Mouse (Mus musculus) T-helper 1 cell (primary cell): ENCODE measurements at regions not wholly inside any gene's neighbourhood (a gene's known extent, or its start where the extent isn't known, plus 50 kb on each side); places are given as distances from the start of the nearest gene placed in this dataset.

Experiments
- in situ Hi-C: fragments of 300-600 bp; cut with MboI, MseI; formaldehyde crosslinking; loops from one replicate; pipeline ENCODE4 v1.15.1; 2025; ENCODE audit warnings: high pct_unique_total_duplicates

GRCm38 (mm10) chr8:10713515-10714042, 294.7 kb downstream of the Irs2 start:
- in situ Hi-C loops = no loop called here

- in situ Hi-C loops = no loop called here
These were observed 296.1 kb downstream of the Irs2 start for GRCm38 (mm10) chr8:10712118-10712689.

GRCm38 (mm10) chr8:10711474-10711873, 296.8 kb downstream of the Irs2 start:
- in situ Hi-C loops = no loop called here

GRCm38 (mm10) chr8:10708509-10708908, 299.7 kb downstream of the Irs2 start:
- in situ Hi-C loops = no loop called here

- in situ Hi-C loops = no loop called here
These were observed 301.1 kb downstream of the Irs2 start for GRCm38 (mm10) chr8:10707122-10707521.

GRCm38 (mm10) chr8:10705909-10706308, 302.3 kb downstream of the Irs2 start:
- in situ Hi-C loops = no loop called here

GRCm38 (mm10) chr8:10702755-10703154, 305.5 kb downstream of the Irs2 start:
- in situ Hi-C loops = no loop called here

GRCm38 (mm10) chr8:10702248-10702647, 306.0 kb downstream of the Irs2 start:
- in situ Hi-C loops = no loop called here

GRCm38 (mm10) chr8:10701648-10702061, 306.6 kb downstream of the Irs2 start:
- in situ Hi-C loops = no loop called here

- in situ Hi-C loops = no loop called here
These were observed 307.0 kb downstream of the Irs2 start for GRCm38 (mm10) chr8:10701226-10701625.

GRCm38 (mm10) chr8:10699669-10700068, 308.6 kb downstream of the Irs2 start:
- in situ Hi-C loops = no loop called here

- in situ Hi-C loops = no loop called here
These were observed 313.1 kb downstream of the Irs2 start for GRCm38 (mm10) chr8:10695181-10695580.

- in situ Hi-C loops = no loop called here
These were observed 317.6 kb downstream of the Irs2 start for GRCm38 (mm10) chr8:10690659-10691058.

GRCm38 (mm10) chr8:10689881-10690280, 318.4 kb downstream of the Irs2 start:
- in situ Hi-C loops = no loop called here

GRCm38 (mm10) chr8:10687867-10688561, 320.2 kb downstream of the Irs2 start:
- in situ Hi-C loops = no loop called here
